Comparison of ENCODE assay signal across 20 mouse cellular contexts in genomic region chr2:31757472-31757871, GRCm38 (mm10). TPM values are rescaled to one million over a fixed set of nuclear protein-coding genes. Genes with fewer than 3 reads are reported as not detected.
DNase-seq lines count a peak whose midpoint lies in the region; ATAC-seq and TF ChIP-seq lines count a peak whose summit lies in the region.
"Had no signal": no experiment of that assay in that cellular context is flagged by ENCODE, and none has a peak within 500 bp of the region (broad histone marks: within the 10 kb centered on the region; RNA-seq: fewer than 3 reads in every experiment).

No protein-coding gene starts in this region.

- H3K36me3 ChIP-seq in heart, embryonic 12.5 days: peaks cover 7% of the 10 kb centered on the region; the same call in 1 of the 2 replicates
- no peaks in the 10 kb centered on the region for H3K36me3 ChIP-seq in intestine, embryonic 14.5 days (ENCODE audit: control insufficient read depth, insufficient read depth, low read length)
- no peaks in the 10 kb centered on the region for H3K36me3 ChIP-seq in intestine, embryonic 16.5 days (ENCODE audit: control insufficient read depth, insufficient read depth, low read length)
- H3K36me3 ChIP-seq in lung, embryonic 16.5 days (ENCODE audit: control insufficient read depth, insufficient read depth, low read length): no peaks in the 10 kb centered on the region
- no peaks in the 10 kb centered on the region; the same call in 1 of the 2 replicates for H3K36me3 ChIP-seq in embryonic facial prominence, embryonic 13.5 days
- H3K36me3 ChIP-seq: forebrain, embryonic 15.5 days; midbrain, embryonic 12.5 days had no signal

- H3K9ac ChIP-seq in heart, embryonic 12.5 days: no peak overlapping the region
- H3K9ac ChIP-seq in intestine, embryonic 14.5 days (ENCODE audit: low read length): no peak overlapping the region
- no peak overlapping the region for H3K9ac ChIP-seq in intestine, embryonic 16.5 days (ENCODE audit: low read depth, low read length)
- no peak overlapping the region for H3K9ac ChIP-seq in lung, embryonic 16.5 days (ENCODE audit: low read length)
- H3K9ac ChIP-seq in embryonic facial prominence, embryonic 13.5 days: no peak overlapping the region
- H3K9ac ChIP-seq: forebrain, embryonic 15.5 days; liver, embryonic 13.5 days; midbrain, embryonic 12.5 days had no signal

- no peak overlapping the region for H3K4me2 ChIP-seq in heart, embryonic 12.5 days
- H3K4me2 ChIP-seq in intestine, embryonic 14.5 days (ENCODE audit: low read length): no peak overlapping the region
- no peak overlapping the region for H3K4me2 ChIP-seq in intestine, embryonic 16.5 days (ENCODE audit: low read depth, low read length)
- H3K4me2 ChIP-seq in lung, embryonic 16.5 days (ENCODE audit: low read depth, low read length): no peak overlapping the region
- no peak overlapping the region for H3K4me2 ChIP-seq in embryonic facial prominence, embryonic 13.5 days
- H3K4me2 ChIP-seq: forebrain, embryonic 15.5 days; liver, embryonic 13.5 days; midbrain, embryonic 12.5 days had no signal

- intact Hi-C loops in left cerebral cortex, adult 2 months (cut with DNase I): no loop called here

- H3K27ac ChIP-seq in heart, embryonic 12.5 days (ENCODE audit: poor library complexity, severe bottlenecking): peak overlapping the region; percentile 82
- H3K27ac ChIP-seq in intestine, embryonic 14.5 days (ENCODE audit: low read depth): 0 out of 2 replicates have a peak overlapping the region, but pooled peaks have one; percentile 5
- H3K27ac ChIP-seq in intestine, embryonic 16.5 days (ENCODE audit: low read length): no peak overlapping the region
- H3K27ac ChIP-seq in lung, embryonic 16.5 days (ENCODE audit: low read length): peak overlapping the region; percentile 29
- H3K27ac ChIP-seq in embryonic facial prominence, embryonic 13.5 days: peak overlapping the region; percentile 48; the same call in 1 of the 2 replicates
- H3K27ac ChIP-seq in left cerebral cortex, adult 2 months: no peak overlapping the region
- H3K27ac ChIP-seq: forebrain, embryonic 15.5 days; liver, embryonic 13.5 days; midbrain, embryonic 12.5 days had no signal

- no peak; the same call in 1 of the 2 replicates for TF ChIP-seq CTCF in left cerebral cortex, adult 2 months (IDR thresholded peaks at IDR 0.05)

- peaks cover 45% of the 10 kb centered on the region for H3K4me1 ChIP-seq in heart, embryonic 12.5 days (replicated peaks)
- peaks cover 18% of the 10 kb centered on the region for H3K4me1 ChIP-seq in intestine, embryonic 14.5 days (replicated peaks; ENCODE audit: control insufficient read depth, insufficient read depth, low read length)
- peaks cover 18% of the 10 kb centered on the region for H3K4me1 ChIP-seq in intestine, embryonic 16.5 days (ENCODE audit: control insufficient read depth, insufficient read depth, low read length)
- H3K4me1 ChIP-seq in lung, embryonic 16.5 days (replicated peaks; ENCODE audit: control insufficient read depth, insufficient read depth, low read length): peaks cover 24% of the 10 kb centered on the region
- peaks cover 25% of the 10 kb centered on the region for H3K4me1 ChIP-seq in embryonic facial prominence, embryonic 13.5 days

- no peak for DNase-seq in heart, adult 18-20 months
- no peak for DNase-seq in intestine, embryonic 14.5 days (ENCODE audit: low spot score)
- no peak for DNase-seq in lung, postnatal 10 days
- no peak for DNase-seq in left cerebral cortex, adult 2 months (ENCODE audit: extremely low spot score in 1 of 2, low spot score in 2 of 2)
- DNase-seq: adrenal gland, postnatal 25 days; cerebellum, adult 9-10 months; kidney, postnatal 14 days; liver, embryonic 13.5 days; right cerebral cortex, adult 18-20 months had no signal

- ATAC-seq in heart, embryonic 12.5 days (ENCODE audit: insufficient number of reproducible peaks, low FRiP score): no peak
- no peak for ATAC-seq in intestine, embryonic 14.5 days (replicated peaks; ENCODE audit: low FRiP score, low TSS enrichment, low read depth)
- ATAC-seq in intestine, embryonic 16.5 days: no peak
- peak; percentile 3; the same call in 1 of the 2 replicates for ATAC-seq in lung, embryonic 16.5 days (ENCODE audit: low read depth)
- no peak for ATAC-seq in embryonic facial prominence, embryonic 13.5 days (ENCODE audit: insufficient number of reproducible peaks, insufficient read depth, low FRiP score, low TSS enrichment, low read depth)
- ATAC-seq: forebrain, embryonic 15.5 days had no signal

- H3K9me3 ChIP-seq in heart, embryonic 12.5 days (replicated peaks): 0 out of 2 replicates have a peak, but pooled peaks cover 4% of the 10 kb centered on the region
- no peaks in the 10 kb centered on the region for H3K9me3 ChIP-seq in intestine, embryonic 14.5 days (ENCODE audit: control insufficient read depth, low read length)
- H3K9me3 ChIP-seq in intestine, embryonic 16.5 days (ENCODE audit: control insufficient read depth, low read length): no peaks in the 10 kb centered on the region
- peaks cover 3% of the 10 kb centered on the region; the same call in 1 of the 2 replicates for H3K9me3 ChIP-seq in lung, embryonic 16.5 days (ENCODE audit: control insufficient read depth, low read length)
- no peaks in the 10 kb centered on the region for H3K9me3 ChIP-seq in embryonic facial prominence, embryonic 13.5 days
- H3K9me3 ChIP-seq: G1E; liver, embryonic 13.5 days; midbrain, embryonic 12.5 days had no signal

- no peaks in the 10 kb centered on the region for H3K27me3 ChIP-seq in heart, embryonic 12.5 days (replicated peaks)
- no peaks in the 10 kb centered on the region for H3K27me3 ChIP-seq in intestine, embryonic 14.5 days (replicated peaks; ENCODE audit: control insufficient read depth, insufficient read depth, low read length)
- H3K27me3 ChIP-seq in intestine, embryonic 16.5 days (replicated peaks; ENCODE audit: control insufficient read depth, insufficient read depth, low read length): no peaks in the 10 kb centered on the region
- H3K27me3 ChIP-seq in lung, embryonic 16.5 days (ENCODE audit: control insufficient read depth, insufficient read depth, low read depth, low read length): no peaks in the 10 kb centered on the region
- no peaks in the 10 kb centered on the region for H3K27me3 ChIP-seq in embryonic facial prominence, embryonic 13.5 days
- H3K27me3 ChIP-seq: forebrain, embryonic 15.5 days; liver, embryonic 13.5 days; midbrain, embryonic 12.5 days had no signal

- H3K4me3 ChIP-seq in heart, embryonic 12.5 days: no peak overlapping the region
- no peak overlapping the region for H3K4me3 ChIP-seq in intestine, embryonic 14.5 days (ENCODE audit: low read depth, low read length)
- H3K4me3 ChIP-seq in intestine, embryonic 16.5 days (ENCODE audit: low read length): no peak overlapping the region
- no peak overlapping the region for H3K4me3 ChIP-seq in lung, embryonic 16.5 days (ENCODE audit: low read length)
- H3K4me3 ChIP-seq in embryonic facial prominence, embryonic 13.5 days: no peak overlapping the region
- H3K4me3 ChIP-seq in left cerebral cortex, adult 2 months: no peak overlapping the region
- H3K4me3 ChIP-seq: forebrain, embryonic 15.5 days; liver, embryonic 13.5 days; midbrain, embryonic 12.5 days had no signal

RNA-seq across cellular contexts. Expression of gene Qrfp, which starts 52.9 kb away (rescaled TPM):
- 0.08 TPM in 1 of 2 replicates, not detected in the other for polyA plus RNA-seq in heart, embryonic 12.5 days (2016; fragmentation: Nextera tagmentation; extraction: Ambion mirVana)
- total RNA-seq in heart, adult 18-20 months (2021): under 1 TPM in 1 of 2 experiments, not detected in 1; 0.10 TPM
- 0.05 TPM in 1 of 2 replicates, not detected in the other for polyA plus RNA-seq in intestine, embryonic 14.5 days (2014; fragmentation: Nextera tagmentation; extraction: Ambion mirVana)
- 0.07 TPM in 1 of 2 replicates, not detected in the other for polyA plus RNA-seq in intestine, embryonic 16.5 days (2015; fragmentation: Nextera tagmentation; extraction: Ambion mirVana)
- polyA plus RNA-seq in lung, embryonic 16.5 days (2015; fragmentation: Nextera tagmentation; extraction: Ambion mirVana): 0.10 TPM in 1 of 2 replicates, not detected in the other
- polyA plus RNA-seq in embryonic facial prominence, embryonic 13.5 days (2015; fragmentation: Nextera tagmentation; extraction: Ambion mirVana): 0.14 and 0.22 TPM in 2 replicates
- not detected for total RNA-seq in left cerebral cortex, adult 2 months (2021)
- total RNA-seq: adrenal gland, postnatal 25 days; gastrocnemius, adult 8-10 months; hematopoietic stem cell, adult 5-6 weeks; layer of hippocampus, postnatal 14 days; left cerebral cortex, postnatal 36 days had no signal
- polyA plus RNA-seq: G1E had no signal

Comparison
In these comparisons a context has a peak if more than half of its experiments do, and no peak if none do; other contexts are left out.
1. H3K27ac ChIP-seq: peak in heart, embryonic 12.5 days (single experiment), intestine, embryonic 14.5 days (single experiment), lung, embryonic 16.5 days (single experiment) and embryonic facial prominence, embryonic 13.5 days (single experiment); none in intestine, embryonic 16.5 days (single experiment) and left cerebral cortex, adult 2 months (single experiment).